Mouse (Mus musculus): ENCODE results near the gene Sacm1l. TPM values are rescaled to one million over a fixed set of nuclear protein-coding genes. Genes with fewer than 3 reads are reported as not detected.
A peak's percentile ranks its signal among the peaks of the same experiment; 100 is the strongest.

The Sacm1l gene
- polyA plus RNA-seq (2016; fragmentation: Nextera tagmentation; extraction: Ambion mirVana) = 36.3 and 36.7 TPM in 2 replicates

- peak within 1 kb of the TSS; percentile 91 for H3K4me3 ChIP-seq
- H3K9ac ChIP-seq = peak within 1 kb of the TSS; percentile 96
- H3K27me3 ChIP-seq (replicated peaks) = no peaks in the 10 kb centered on the region
- H3K9me3 ChIP-seq (replicated peaks) = no peaks in the 10 kb centered on the region
- H3K4me2 ChIP-seq = peak within 1 kb of the TSS; percentile 75
- WGBS (ENCODE audit: insufficient replicate concordance) = under 1% methylated on average over 76 of the region's 79 CpGs
- H3K4me1 ChIP-seq = peaks cover 55% of the 10 kb centered on the region
- H3K36me3 ChIP-seq = no peaks in the 10 kb centered on the region; the same call in 1 of the 2 replicates
- ATAC-seq = peak; percentile 97
- H3K27ac ChIP-seq = peak within 1 kb of the TSS; percentile 96
These were observed at the start of gene Sacm1l for GRCm38 (mm10) chr9:123529392-123530157. TSS of gene Sacm1l (plus strand) at chr9:123529759.

- peak overlapping the region; percentile 90 for H3K27ac ChIP-seq
- H3K36me3 ChIP-seq = peaks cover 45% of the 10 kb centered on the region
- no peaks in the 10 kb centered on the region for H3K27me3 ChIP-seq (replicated peaks)
- ATAC-seq = no peak
- H3K4me2 ChIP-seq = peak overlapping the region; percentile 88
- peaks cover 69% of the 10 kb centered on the region for H3K4me1 ChIP-seq
- H3K9me3 ChIP-seq (replicated peaks) = no peaks in the 10 kb centered on the region
- H3K4me3 ChIP-seq = peak overlapping the region; percentile 80
- peak overlapping the region; percentile 88 for H3K9ac ChIP-seq
- WGBS (ENCODE audit: insufficient replicate concordance) = 88% methylated on average over 8 of the region's 8 CpGs
These were observed 49.7 kb upstream of the Sacm1l start for GRCm38 (mm10) chr9:123479876-123480252.

- peaks cover 74% of the 10 kb centered on the region for H3K4me1 ChIP-seq
- H3K4me2 ChIP-seq = peak overlapping the region; percentile 88
- peak overlapping the region; percentile 80 for H3K4me3 ChIP-seq
- no peaks in the 10 kb centered on the region for H3K27me3 ChIP-seq (replicated peaks)
- peak overlapping the region; percentile 88 for H3K9ac ChIP-seq
- H3K27ac ChIP-seq = peak overlapping the region; percentile 90
- WGBS (ENCODE audit: insufficient replicate concordance) = 60% methylated on average over 18 of the region's 18 CpGs
- peaks cover 50% of the 10 kb centered on the region for H3K36me3 ChIP-seq
- no peaks in the 10 kb centered on the region for H3K9me3 ChIP-seq (replicated peaks)
- ATAC-seq = no peak
These were observed 49.2 kb upstream of the Sacm1l start for GRCm38 (mm10) chr9:123480253-123480921.

- peak overlapping the region; percentile 88 for H3K4me2 ChIP-seq
- H3K36me3 ChIP-seq = peaks cover 57% of the 10 kb centered on the region
- H3K27me3 ChIP-seq (replicated peaks) = no peaks in the 10 kb centered on the region
- peak overlapping the region; percentile 88 for H3K9ac ChIP-seq
- peak overlapping the region; percentile 90 for H3K27ac ChIP-seq
- peaks cover 81% of the 10 kb centered on the region for H3K4me1 ChIP-seq
- peak overlapping the region; percentile 80 for H3K4me3 ChIP-seq
- peak; percentile 86 for ATAC-seq
- no peaks in the 10 kb centered on the region for H3K9me3 ChIP-seq (replicated peaks)
- 37% methylated on average over 7 of the region's 7 CpGs for WGBS (ENCODE audit: insufficient replicate concordance)
These were observed 48.4 kb upstream of the Sacm1l start for GRCm38 (mm10) chr9:123481136-123481535.

- Histone ChIP-seq H3K9me3 (replicated peaks) (no peaks in the 10 kb centered on the region), H3K27me3 (replicated peaks) (no peaks in the 10 kb centered on the region), H3K9ac (peak overlapping the region; percentile 14; the same call in 1 of the 2 replicates), H3K36me3 (peaks cover 82% of the 10 kb centered on the region), H3K27ac (peak overlapping the region; percentile 79; the same call in 1 of the 2 replicates), H3K4me1 (peaks cover 91% of the 10 kb centered on the region), H3K4me2 (peak overlapping the region; percentile 88), H3K4me3 (no peak overlapping the region)
- ATAC-seq = no peak
- 84% methylated on average over 1 of the region's 1 CpGs for WGBS (ENCODE audit: insufficient replicate concordance)
These were observed 46.0 kb upstream of the Sacm1l start for GRCm38 (mm10) chr9:123483598-123483997.

- Histone ChIP-seq H3K36me3 (peaks cover 91% of the 10 kb centered on the region), H3K4me2 (no peak overlapping the region)
- 80% methylated on average over 3 of the region's 3 CpGs for WGBS (ENCODE audit: insufficient replicate concordance)
These were observed 44.7 kb upstream of the Sacm1l start for GRCm38 (mm10) chr9:123484830-123485229.

GRCm38 (mm10) chr9:123485561-123485960 is 44.0 kb upstream of the Sacm1l start:
- H3K4me3 ChIP-seq = no peak overlapping the region
- H3K9me3 ChIP-seq (replicated peaks) = no peaks in the 10 kb centered on the region
- no peak overlapping the region for H3K9ac ChIP-seq
- H3K4me1 ChIP-seq = peaks cover 90% of the 10 kb centered on the region
- WGBS (ENCODE audit: insufficient replicate concordance) = 88% methylated on average over 4 of the region's 4 CpGs
- no peak overlapping the region for H3K27ac ChIP-seq
- H3K27me3 ChIP-seq (replicated peaks) = no peaks in the 10 kb centered on the region
- H3K36me3 ChIP-seq = peaks cover 93% of the 10 kb centered on the region
- H3K4me2 ChIP-seq = no peak overlapping the region
- no peak for ATAC-seq

More at GRCm38 (mm10) chr9:123484830-123485229, 44.7 kb upstream of the Sacm1l start:
- H3K4me3 ChIP-seq = no peak overlapping the region
- no peaks in the 10 kb centered on the region for H3K9me3 ChIP-seq (replicated peaks)
- no peak overlapping the region; the same call in 1 of the 2 replicates for H3K27ac ChIP-seq
- H3K9ac ChIP-seq = no peak overlapping the region
- H3K4me1 ChIP-seq = peaks cover 90% of the 10 kb centered on the region
- H3K27me3 ChIP-seq (replicated peaks) = no peaks in the 10 kb centered on the region
- ATAC-seq = no peak

GRCm38 (mm10) chr9:123486635-123487034 is 42.9 kb upstream of the Sacm1l start:
- Histone ChIP-seq H3K27me3 (replicated peaks) (no peaks in the 10 kb centered on the region), H3K27ac (no peak overlapping the region), H3K9me3 (replicated peaks) (no peaks in the 10 kb centered on the region), H3K9ac (no peak overlapping the region), H3K4me2 (no peak overlapping the region), H3K36me3 (peaks cover 91% of the 10 kb centered on the region), H3K4me1 (peaks cover 89% of the 10 kb centered on the region), H3K4me3 (no peak overlapping the region)
- WGBS (ENCODE audit: insufficient replicate concordance) = 54% methylated on average over 3 of the region's 3 CpGs
- ATAC-seq = no peak

- H3K9me3 ChIP-seq (replicated peaks) = no peaks in the 10 kb centered on the region
- peaks cover 80% of the 10 kb centered on the region for H3K36me3 ChIP-seq
- no peak overlapping the region for H3K4me3 ChIP-seq
- no peak overlapping the region for H3K4me2 ChIP-seq
- 70% methylated on average over 2 of the region's 2 CpGs for WGBS (ENCODE audit: insufficient replicate concordance)
- no peaks in the 10 kb centered on the region for H3K27me3 ChIP-seq (replicated peaks)
- no peak overlapping the region for H3K9ac ChIP-seq
- no peak overlapping the region for H3K27ac ChIP-seq
- no peak for ATAC-seq
- peaks cover 82% of the 10 kb centered on the region for H3K4me1 ChIP-seq
These were observed 40.5 kb upstream of the Sacm1l start for GRCm38 (mm10) chr9:123489073-123489472.

GRCm38 (mm10) chr9:123489727-123490343 is 39.7 kb upstream of the Sacm1l start:
- WGBS (ENCODE audit: insufficient replicate concordance) = 59% methylated on average over 9 of the region's 9 CpGs
- Histone ChIP-seq H3K9me3 (replicated peaks) (no peaks in the 10 kb centered on the region), H3K27me3 (replicated peaks) (no peaks in the 10 kb centered on the region), H3K27ac (no peak overlapping the region), H3K9ac (no peak overlapping the region), H3K36me3 (peaks cover 73% of the 10 kb centered on the region), H3K4me1 (peaks cover 82% of the 10 kb centered on the region), H3K4me2 (no peak overlapping the region), H3K4me3 (no peak overlapping the region)
- ATAC-seq = no peak

GRCm38 (mm10) chr9:123490930-123491329 is 38.6 kb upstream of the Sacm1l start:
- Histone ChIP-seq H3K4me3 (no peak overlapping the region), H3K9ac (no peak overlapping the region), H3K36me3 (peaks cover 62% of the 10 kb centered on the region), H3K4me1 (peaks cover 78% of the 10 kb centered on the region), H3K4me2 (no peak overlapping the region), H3K9me3 (replicated peaks) (no peaks in the 10 kb centered on the region), H3K27me3 (replicated peaks) (no peaks in the 10 kb centered on the region), H3K27ac (0 out of 2 replicates have a peak overlapping the region, but pooled peaks have one; percentile 8)
- WGBS (ENCODE audit: insufficient replicate concordance) = 67% methylated on average over 5 of the region's 5 CpGs
- ATAC-seq = no peak

Data from liver, embryonic 12.5 days (tissue).